Mouse (Mus musculus): Measurements from ENCODE around the gene Kdm5b. TPM values are rescaled to one million over a fixed set of nuclear protein-coding genes. Genes with fewer than 3 reads are reported as not detected.
A peak's percentile ranks its signal among the peaks of the same experiment; 100 is the strongest.
"Not testable (repeated sequence)": the region's sequence is repeated elsewhere in the genome, so short reads cannot be mapped to it uniquely, and the experiment has no call there.

Kdm5b gene
- polyA plus RNA-seq, 1 experiment from 2014 or later: 84.0 TPM

DNA sequence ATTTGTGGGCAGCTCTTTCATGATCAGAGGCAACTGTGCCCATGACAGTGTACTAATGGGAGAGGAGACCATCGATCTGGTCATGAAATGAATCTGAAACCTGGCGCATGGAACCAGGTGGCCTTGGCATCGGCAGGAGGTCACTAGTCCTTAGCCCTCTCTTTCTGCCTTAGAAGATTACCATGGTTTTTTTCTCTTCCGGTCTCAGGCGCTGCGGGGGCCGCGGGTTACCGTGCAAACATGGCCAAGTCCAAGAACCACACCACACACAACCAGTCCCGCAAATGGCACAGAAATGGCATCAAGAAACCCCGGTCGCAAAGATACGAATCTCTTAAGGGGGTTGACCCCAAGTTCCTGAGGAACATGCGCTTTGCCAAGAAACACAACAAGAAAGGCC lies 42.1 kb upstream of the Kdm5b start:
- H3K9ac ChIP-seq (replicated peaks; ENCODE audit: low read length): not testable (repeated sequence)
- 89% methylated on average over 14 of the region's 14 CpGs for WGBS

DNA sequence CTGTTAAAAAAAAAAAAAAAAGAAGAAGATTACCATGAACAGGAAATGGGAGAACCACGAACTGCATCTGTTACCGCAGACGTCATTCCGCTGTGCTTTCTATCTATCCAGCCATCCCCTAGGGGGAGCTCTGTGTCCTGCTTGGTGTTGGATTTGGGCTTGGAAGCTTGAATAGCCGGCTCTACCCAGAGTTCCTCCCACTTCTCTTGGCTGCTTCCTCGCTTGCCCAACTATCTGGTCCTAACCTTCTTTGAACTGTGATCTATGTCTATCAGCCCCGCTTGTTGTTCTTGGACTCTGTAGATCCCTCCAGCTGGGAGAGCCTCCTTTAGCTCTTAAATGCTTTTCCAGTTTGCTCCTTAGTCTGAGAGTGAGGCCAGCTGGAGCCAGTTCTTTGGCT lies 41.3 kb upstream of the Kdm5b start:
- no peaks in the 10 kb centered on the region for H3K4me1 ChIP-seq (ENCODE audit: control insufficient read depth, insufficient read depth, low read length)
- DNase-seq (ENCODE audit: low spot score) (peak; percentile 85), ATAC-seq (replicated peaks; ENCODE audit: insufficient number of reproducible peaks, low FRiP score, low TSS enrichment, low read depth) (no peak)
- H3K4me3 ChIP-seq (ENCODE audit: low read depth, low read length): no peak overlapping the region
- H3K27ac ChIP-seq (replicated peaks; ENCODE audit: low read depth, low read length): no peak overlapping the region
- no peaks in the 10 kb centered on the region for H3K9me3 ChIP-seq (replicated peaks; ENCODE audit: control insufficient read depth, low read length)
- H3K27me3 ChIP-seq (ENCODE audit: control insufficient read depth, insufficient read depth, low read length): peaks cover 2% of the 10 kb centered on the region; the same call in 1 of the 2 replicates
- no peak overlapping the region for H3K4me2 ChIP-seq (ENCODE audit: low read depth, low read length)
- WGBS: 20% methylated on average over 7 of the region's 7 CpGs
- H3K9ac ChIP-seq (replicated peaks; ENCODE audit: low read length): no peak overlapping the region; the same call in 1 of the 2 replicates
- no peaks in the 10 kb centered on the region for H3K36me3 ChIP-seq (replicated peaks; ENCODE audit: control insufficient read depth, insufficient read depth, low read depth, low read length)

More for the DNA sequence above, 42.1 kb upstream of the Kdm5b start:
- ATAC-seq (replicated peaks; ENCODE audit: insufficient number of reproducible peaks, low FRiP score, low TSS enrichment, low read depth); H3K4me1 ChIP-seq (ENCODE audit: control insufficient read depth, insufficient read depth, low read length); H3K36me3 ChIP-seq (replicated peaks; ENCODE audit: control insufficient read depth, insufficient read depth, low read depth, low read length); H3K9me3 ChIP-seq (replicated peaks; ENCODE audit: control insufficient read depth, low read length); H3K4me3 ChIP-seq (ENCODE audit: low read depth, low read length); H3K4me2 ChIP-seq (ENCODE audit: low read depth, low read length); H3K27ac ChIP-seq (replicated peaks; ENCODE audit: low read depth, low read length); DNase-seq (ENCODE audit: low spot score); H3K27me3 ChIP-seq (ENCODE audit: control insufficient read depth, insufficient read depth, low read length): not testable (repeated sequence)

- H3K9me3 ChIP-seq (replicated peaks; ENCODE audit: control insufficient read depth, low read length); DNase-seq (ENCODE audit: low spot score); H3K9ac ChIP-seq (replicated peaks; ENCODE audit: low read length); H3K27me3 ChIP-seq (ENCODE audit: control insufficient read depth, insufficient read depth, low read length); H3K27ac ChIP-seq (replicated peaks; ENCODE audit: low read depth, low read length); H3K36me3 ChIP-seq (replicated peaks; ENCODE audit: control insufficient read depth, insufficient read depth, low read depth, low read length); H3K4me2 ChIP-seq (ENCODE audit: low read depth, low read length); H3K4me1 ChIP-seq (ENCODE audit: control insufficient read depth, insufficient read depth, low read length); ATAC-seq (replicated peaks; ENCODE audit: insufficient number of reproducible peaks, low FRiP score, low TSS enrichment, low read depth); H3K4me3 ChIP-seq (ENCODE audit: low read depth, low read length): not testable (repeated sequence)
- WGBS: 95% methylated on average over 5 of the region's 5 CpGs
These were observed 40.8 kb upstream of the Kdm5b start for GRCm38 (mm10) chr1:134519201-134519600.

- no peak overlapping the region for H3K4me2 ChIP-seq (ENCODE audit: low read depth, low read length)
- no peaks in the 10 kb centered on the region for H3K36me3 ChIP-seq (replicated peaks; ENCODE audit: control insufficient read depth, insufficient read depth, low read depth, low read length)
- WGBS: 82% methylated on average over 8 of the region's 8 CpGs
- ATAC-seq (replicated peaks; ENCODE audit: insufficient number of reproducible peaks, low FRiP score, low TSS enrichment, low read depth): no peak
- H3K27me3 ChIP-seq (ENCODE audit: control insufficient read depth, insufficient read depth, low read length): no peaks in the 10 kb centered on the region
- H3K27ac ChIP-seq (replicated peaks; ENCODE audit: low read depth, low read length): no peak overlapping the region
- H3K9ac ChIP-seq (replicated peaks; ENCODE audit: low read length): no peak overlapping the region
- no peaks in the 10 kb centered on the region for H3K9me3 ChIP-seq (replicated peaks; ENCODE audit: control insufficient read depth, low read length)
- no peak for DNase-seq (ENCODE audit: low spot score)
- no peak overlapping the region for H3K4me3 ChIP-seq (ENCODE audit: low read depth, low read length)
- no peaks in the 10 kb centered on the region for H3K4me1 ChIP-seq (ENCODE audit: control insufficient read depth, insufficient read depth, low read length)
These were observed 39.8 kb upstream of the Kdm5b start for GRCm38 (mm10) chr1:134520001-134520721.

- no peak for DNase-seq (ENCODE audit: low spot score)
- Histone ChIP-seq H3K27me3 (ENCODE audit: control insufficient read depth, insufficient read depth, low read length) (no peaks in the 10 kb centered on the region), H3K9me3 (replicated peaks; ENCODE audit: control insufficient read depth, low read length) (no peaks in the 10 kb centered on the region), H3K36me3 (replicated peaks; ENCODE audit: control insufficient read depth, insufficient read depth, low read depth, low read length) (no peaks in the 10 kb centered on the region), H3K9ac (replicated peaks; ENCODE audit: low read length) (no peak overlapping the region), H3K4me2 (ENCODE audit: low read depth, low read length) (no peak overlapping the region), H3K27ac (replicated peaks; ENCODE audit: low read depth, low read length) (no peak overlapping the region), H3K4me3 (ENCODE audit: low read depth, low read length) (no peak overlapping the region), H3K4me1 (ENCODE audit: control insufficient read depth, insufficient read depth, low read length) (no peaks in the 10 kb centered on the region)
- WGBS: 85% methylated on average over 7 of the region's 7 CpGs
- ATAC-seq (replicated peaks; ENCODE audit: insufficient number of reproducible peaks, low FRiP score, low TSS enrichment, low read depth): no peak
These were observed 38.8 kb upstream of the Kdm5b start for GRCm38 (mm10) chr1:134521163-134521562.

DNA sequence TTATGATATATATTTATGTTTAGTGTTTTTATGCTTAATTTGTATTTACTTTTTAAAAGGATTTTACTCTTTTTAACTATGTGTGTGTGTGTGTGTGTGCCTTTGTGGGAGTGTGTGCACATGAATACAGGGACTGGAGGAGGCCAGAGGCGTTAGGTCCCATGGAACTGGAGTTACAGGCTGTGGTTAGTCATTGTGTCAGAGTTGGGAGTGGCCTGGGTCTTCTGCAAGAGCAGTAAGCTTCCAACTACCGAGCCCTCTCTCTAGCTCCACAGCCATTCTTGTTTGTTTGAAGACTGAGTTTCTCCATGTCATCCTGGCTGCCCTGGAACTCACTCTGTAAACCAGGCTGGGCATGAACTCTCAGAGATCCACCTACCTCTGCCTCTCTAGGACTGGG lies 37.6 kb upstream of the Kdm5b start:
- H3K9me3 ChIP-seq (replicated peaks; ENCODE audit: control insufficient read depth, low read length): no peaks in the 10 kb centered on the region
- no peak overlapping the region for H3K4me2 ChIP-seq (ENCODE audit: low read depth, low read length)
- ATAC-seq (replicated peaks; ENCODE audit: insufficient number of reproducible peaks, low FRiP score, low TSS enrichment, low read depth): no peak
- no peaks in the 10 kb centered on the region for H3K27me3 ChIP-seq (ENCODE audit: control insufficient read depth, insufficient read depth, low read length)
- no peaks in the 10 kb centered on the region for H3K4me1 ChIP-seq (ENCODE audit: control insufficient read depth, insufficient read depth, low read length)
- no peak for DNase-seq (ENCODE audit: low spot score)
- H3K27ac ChIP-seq (replicated peaks; ENCODE audit: low read depth, low read length): no peak overlapping the region
- H3K4me3 ChIP-seq (ENCODE audit: low read depth, low read length): no peak overlapping the region
- H3K9ac ChIP-seq (replicated peaks; ENCODE audit: low read length): no peak overlapping the region
- H3K36me3 ChIP-seq (replicated peaks; ENCODE audit: control insufficient read depth, insufficient read depth, low read depth, low read length): no peaks in the 10 kb centered on the region
- 54% methylated on average over 2 of the region's 2 CpGs for WGBS

- H3K9me3 ChIP-seq (replicated peaks; ENCODE audit: control insufficient read depth, low read length): no peaks in the 10 kb centered on the region
- H3K36me3 ChIP-seq (replicated peaks; ENCODE audit: control insufficient read depth, insufficient read depth, low read depth, low read length): no peaks in the 10 kb centered on the region
- no peak overlapping the region for H3K9ac ChIP-seq (replicated peaks; ENCODE audit: low read length)
- no peak for ATAC-seq (replicated peaks; ENCODE audit: insufficient number of reproducible peaks, low FRiP score, low TSS enrichment, low read depth)
- H3K4me3 ChIP-seq (ENCODE audit: low read depth, low read length): no peak overlapping the region
- H3K4me1 ChIP-seq (ENCODE audit: control insufficient read depth, insufficient read depth, low read length): no peaks in the 10 kb centered on the region
- no peaks in the 10 kb centered on the region for H3K27me3 ChIP-seq (ENCODE audit: control insufficient read depth, insufficient read depth, low read length)
- H3K4me2 ChIP-seq (ENCODE audit: low read depth, low read length): no peak overlapping the region
- no peak overlapping the region for H3K27ac ChIP-seq (replicated peaks; ENCODE audit: low read depth, low read length)
- WGBS: 74% methylated on average over 5 of the region's 5 CpGs
- peak; percentile 18 for DNase-seq (ENCODE audit: low spot score)
These were observed 35.5 kb upstream of the Kdm5b start for GRCm38 (mm10) chr1:134524424-134524823.

DNA sequence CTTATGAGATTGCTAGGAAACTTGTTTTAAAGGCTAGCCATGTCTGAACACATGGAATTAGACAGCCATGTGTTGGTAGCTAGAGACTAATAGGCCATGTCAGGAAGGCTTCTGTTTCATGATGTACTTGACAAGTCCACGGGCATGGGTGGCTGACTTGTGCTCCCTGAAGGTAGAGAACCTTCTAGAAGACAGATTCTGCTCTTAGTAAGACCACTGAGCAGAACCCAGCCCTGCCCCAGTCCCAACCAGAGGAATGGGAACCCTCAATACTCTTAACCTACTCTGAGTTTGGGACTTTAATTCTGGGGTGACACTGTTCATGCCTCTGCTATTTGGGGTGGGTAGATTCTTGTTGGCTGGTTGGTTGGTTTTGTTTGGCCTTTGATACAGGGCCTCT lies 35.0 kb upstream of the Kdm5b start:
- no peak overlapping the region for H3K4me2 ChIP-seq (ENCODE audit: low read depth, low read length)
- DNase-seq (ENCODE audit: low spot score) (no peak), ATAC-seq (replicated peaks; ENCODE audit: insufficient number of reproducible peaks, low FRiP score, low TSS enrichment, low read depth) (no peak)
- H3K4me1 ChIP-seq (ENCODE audit: control insufficient read depth, insufficient read depth, low read length): no peaks in the 10 kb centered on the region
- H3K36me3 ChIP-seq (replicated peaks; ENCODE audit: control insufficient read depth, insufficient read depth, low read depth, low read length): no peaks in the 10 kb centered on the region
- H3K4me3 ChIP-seq (ENCODE audit: low read depth, low read length): no peak overlapping the region
- no peaks in the 10 kb centered on the region for H3K27me3 ChIP-seq (ENCODE audit: control insufficient read depth, insufficient read depth, low read length)
- H3K9me3 ChIP-seq (replicated peaks; ENCODE audit: control insufficient read depth, low read length): no peaks in the 10 kb centered on the region
- no peak overlapping the region for H3K9ac ChIP-seq (replicated peaks; ENCODE audit: low read length)
- 90% methylated on average over 1 of the region's 1 CpGs for WGBS
- H3K27ac ChIP-seq (replicated peaks; ENCODE audit: low read depth, low read length): no peak overlapping the region
